Mouse (Mus musculus) megakaryocyte, embryonic 14.5 days (primary cell): ENCODE results near the gene Smim22.

Experiments
- FLI1 ChIP-seq: IDR thresholded peaks from 2 replicates; pipeline ENCODE4 v1.6.1; 2012; ENCODE audit warnings: low read length, inconsistent platforms, mixed read lengths
- GATA1 ChIP-seq: IDR thresholded peaks from 3 replicates; pipeline ENCODE4 v1.6.1; 2012; ENCODE audit warnings: mixed read lengths, low read length, inconsistent platforms, borderline replicate concordance

- no peak for TF ChIP-seq GATA1
- no peak for TF ChIP-seq FLI1
Observed at GRCm38 (mm10) chr16:4968426-4968825, 38.7 kb upstream of the Smim22 start.
